Mouse (Mus musculus) hematopoietic stem cell, adult 5-6 weeks (primary cell): Measurements from ENCODE around the gene Asgr1. TPM values are rescaled to one million over a fixed set of nuclear protein-coding genes. Genes with fewer than 3 reads are reported as not detected.

Experiments
- ATAC-seq, 2 experiments: fragments of 125-278 bp in 1 of 2; replicated peaks in 1 of 2; 2 replicates each; pipeline ENCODE4 v1.8.0; 2016 to 2017; ENCODE audit warnings: inconsistent platforms in 2 of 2, mild to moderate bottlenecking in 2 of 2, moderate number of reproducible peaks in 2 of 2, low read depth in 1 of 2, moderate TSS enrichment in 1 of 2; ENCODE audit not compliant: low FRiP score in 2 of 2, poor library complexity in 2 of 2, severe bottlenecking in 2 of 2, insufficient read depth in 1 of 2, low TSS enrichment in 1 of 2
- total RNA-seq: library from RNA; stranded (forward); fragments of 172-1452, 232-1000 nt; gene quantifications from 2 replicates; pipeline ENCODE4 v1.2.3, GENCODE M21; 2017

Asgr1 gene
- total RNA-seq, 1 experiment from 2014 or later: not detected

DNA sequence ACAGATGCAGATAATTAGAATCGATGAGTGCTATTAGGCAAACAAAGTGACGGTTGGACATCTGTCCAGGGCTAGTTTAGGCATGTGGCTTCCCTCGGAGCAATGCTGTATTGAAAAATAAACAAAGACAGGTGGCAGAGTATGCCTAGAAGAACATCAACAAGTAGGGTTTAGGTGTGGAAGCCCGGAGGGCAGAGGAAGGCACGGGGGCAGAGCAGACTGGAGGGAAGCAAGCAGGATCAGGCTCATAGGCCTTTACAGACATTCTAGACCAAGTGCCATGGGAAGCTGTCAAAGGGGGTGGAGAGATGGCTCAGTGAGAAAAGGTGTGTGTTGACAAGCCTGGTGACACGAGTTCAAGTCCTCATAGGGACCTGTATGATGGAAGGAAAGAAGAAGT is 4.5 kb upstream of the Asgr1 start:
- ATAC-seq: no peak

DNA sequence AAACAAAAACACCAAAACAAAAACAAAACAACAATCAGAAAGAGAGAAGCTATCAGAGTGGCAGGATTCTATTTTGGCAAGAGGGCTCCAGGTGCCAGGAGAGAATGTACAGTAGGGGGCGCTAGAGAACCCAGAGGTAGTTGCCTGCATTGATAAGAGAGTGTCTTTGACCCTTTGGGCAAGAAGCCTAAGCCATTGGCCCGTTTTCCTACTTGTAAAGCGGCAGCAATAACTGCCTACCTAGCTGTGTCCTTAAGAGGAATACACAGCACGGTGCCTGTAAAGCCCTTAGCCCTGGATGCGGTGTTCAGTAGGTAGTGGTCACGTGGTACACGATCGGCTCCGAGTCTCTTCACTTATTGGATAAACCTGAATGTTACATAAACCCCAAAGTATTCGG is 4.1 kb upstream of the Asgr1 start:
- ATAC-seq: no peak

DNA sequence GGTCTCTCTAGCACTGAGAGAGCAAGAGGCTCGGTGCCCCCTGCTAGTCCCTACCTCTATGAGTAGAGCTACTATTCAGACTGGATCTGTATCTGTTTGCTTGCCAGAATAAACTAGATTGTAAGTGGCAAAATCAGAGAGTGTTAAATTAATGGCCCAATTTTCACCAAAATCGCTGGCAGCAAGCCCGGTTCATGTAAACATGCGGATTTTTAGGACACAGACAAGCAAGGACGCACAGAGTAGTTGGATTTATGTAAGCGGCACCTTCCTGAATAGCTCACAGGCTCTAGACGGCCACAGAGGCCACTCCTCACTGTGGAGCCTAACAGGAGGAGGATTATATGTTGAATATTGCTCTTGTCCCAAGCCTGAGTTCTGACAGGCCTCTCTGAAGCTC is 729 bp upstream of the Asgr1 start:
- no peak for ATAC-seq

DNA sequence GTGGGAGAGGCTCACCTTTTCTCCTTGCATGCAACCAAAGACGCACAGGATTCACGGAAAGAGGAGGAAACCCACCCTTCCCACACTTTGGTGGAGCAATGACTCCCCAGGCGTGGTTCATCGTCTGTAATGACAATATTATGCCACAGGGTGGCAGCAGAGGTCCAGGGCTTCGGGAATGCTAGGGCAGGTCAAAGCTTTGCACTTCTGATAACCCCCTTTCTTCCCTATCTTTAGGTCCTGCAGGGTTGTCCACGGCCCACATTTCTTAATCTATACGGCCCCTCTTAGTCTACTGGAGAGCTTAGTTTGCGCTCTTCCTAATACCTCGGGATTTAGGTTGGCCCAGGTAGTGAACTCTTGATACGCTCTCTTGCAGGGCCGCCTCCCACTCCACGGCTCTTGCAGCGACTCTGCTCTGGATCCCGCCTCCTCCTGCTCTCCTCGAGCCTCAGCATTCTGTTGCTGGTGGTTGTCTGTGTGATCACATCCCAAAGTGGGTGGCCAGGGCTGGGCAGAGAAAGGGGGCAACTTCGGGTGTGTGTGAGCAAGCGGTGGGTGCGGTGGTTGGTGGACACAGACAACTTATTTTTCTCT is 1.8 kb downstream of the Asgr1 start:
- peak; percentile 71 to 78; a peak in 3 of 4 replicates for ATAC-seq

DNA sequence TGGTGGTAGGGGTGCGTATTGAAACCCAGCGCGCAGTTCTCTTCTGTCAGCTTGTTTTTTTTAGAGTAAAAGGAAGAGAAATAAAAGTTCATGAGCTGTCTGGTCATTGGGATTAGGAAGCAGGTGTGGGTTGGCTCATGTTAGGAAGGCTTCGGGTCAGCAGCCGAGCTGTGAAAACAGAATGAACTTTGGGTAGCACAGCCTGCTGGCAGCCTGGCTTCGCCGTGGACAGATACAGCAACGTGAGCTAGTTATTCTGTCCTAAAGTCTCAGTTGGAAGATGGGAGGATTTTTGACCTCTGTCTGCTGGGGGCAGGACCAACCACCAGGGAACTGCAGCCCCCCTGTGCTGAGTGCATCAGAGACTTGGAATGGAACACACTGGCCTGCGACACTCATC is 3.9 kb downstream of the Asgr1 start:
- no peak for ATAC-seq

DNA sequence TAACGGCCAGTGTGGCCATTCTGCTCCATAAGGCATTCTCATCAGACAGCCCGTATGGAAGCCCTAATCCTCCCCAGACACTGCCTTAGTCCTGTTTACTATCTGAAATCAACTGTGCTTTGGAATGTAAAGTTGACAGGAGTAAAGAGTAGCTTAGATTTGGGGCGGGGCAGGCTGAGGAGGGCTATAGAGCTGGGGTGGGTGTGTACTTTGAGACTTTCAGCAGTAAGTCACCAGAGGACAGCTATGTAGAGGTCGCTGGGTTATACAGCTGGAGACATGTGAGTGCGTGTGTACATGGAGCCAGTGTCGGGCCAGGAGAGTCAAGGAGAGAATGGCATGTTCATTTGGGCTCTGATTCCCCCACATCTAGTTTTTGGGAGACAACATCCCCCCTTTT is 6.0 kb downstream of the Asgr1 start:
- no peak for ATAC-seq

DNA sequence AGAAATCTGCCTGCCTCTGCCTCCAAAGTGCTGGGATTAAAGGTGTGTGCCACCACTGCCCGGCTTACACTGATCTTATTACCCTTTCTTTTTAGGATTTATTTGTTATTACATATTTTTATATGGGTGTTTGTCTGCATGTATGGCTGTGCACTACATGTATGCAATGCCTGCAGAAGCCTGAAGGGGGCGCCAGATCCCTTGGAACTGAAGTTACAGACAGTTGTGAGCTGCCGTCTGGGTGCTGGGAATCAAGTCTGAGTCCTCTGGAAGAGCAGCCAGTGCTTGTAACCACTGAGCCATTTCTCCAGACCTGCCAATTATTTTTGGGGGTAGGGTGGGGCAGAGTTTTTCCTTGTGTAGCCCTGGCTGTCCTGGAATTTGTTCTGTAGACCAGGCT is 9.2 kb downstream of the Asgr1 start:
- ATAC-seq: no peak

DNA sequence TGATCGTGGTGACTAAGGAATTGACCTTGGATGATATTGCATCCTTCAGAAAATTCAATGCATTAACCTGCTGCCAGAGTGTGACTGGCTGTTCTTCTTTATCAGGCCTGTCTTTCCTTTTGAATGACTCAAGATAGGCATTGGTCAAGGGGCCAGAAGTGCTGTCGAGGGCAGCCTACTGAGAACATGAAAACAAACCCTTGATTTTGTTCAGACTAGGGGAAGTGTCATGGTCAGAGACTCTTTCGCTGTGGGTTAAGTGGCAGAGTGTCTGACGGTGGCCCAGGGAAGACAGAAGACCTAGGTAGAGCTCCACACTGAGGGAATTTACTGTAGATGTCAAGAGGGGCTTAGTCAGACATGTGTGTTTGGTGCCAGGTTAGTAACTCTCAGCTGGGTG is 12.8 kb downstream of the Asgr1 start:
- no peak for ATAC-seq

DNA sequence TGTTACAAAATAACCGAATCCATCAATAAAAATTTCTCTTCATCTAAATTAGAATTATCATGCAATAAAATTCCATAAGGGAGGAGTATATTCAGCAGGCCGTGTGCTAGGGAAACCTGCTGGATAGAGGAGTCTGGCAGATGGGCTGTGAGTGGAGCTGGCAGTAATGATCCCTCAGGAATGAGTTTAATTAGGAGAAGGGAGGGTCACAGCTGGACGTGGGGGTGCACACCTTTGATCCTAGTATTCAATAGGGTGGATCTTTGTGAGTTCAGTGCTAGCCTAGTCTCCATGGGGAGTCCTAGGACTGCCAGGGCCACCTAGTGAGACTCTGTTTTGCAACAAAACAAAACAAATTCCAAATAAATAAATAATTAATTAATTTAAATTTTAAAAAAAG is 14.4 kb downstream of the Asgr1 start:
- ATAC-seq: no peak

DNA sequence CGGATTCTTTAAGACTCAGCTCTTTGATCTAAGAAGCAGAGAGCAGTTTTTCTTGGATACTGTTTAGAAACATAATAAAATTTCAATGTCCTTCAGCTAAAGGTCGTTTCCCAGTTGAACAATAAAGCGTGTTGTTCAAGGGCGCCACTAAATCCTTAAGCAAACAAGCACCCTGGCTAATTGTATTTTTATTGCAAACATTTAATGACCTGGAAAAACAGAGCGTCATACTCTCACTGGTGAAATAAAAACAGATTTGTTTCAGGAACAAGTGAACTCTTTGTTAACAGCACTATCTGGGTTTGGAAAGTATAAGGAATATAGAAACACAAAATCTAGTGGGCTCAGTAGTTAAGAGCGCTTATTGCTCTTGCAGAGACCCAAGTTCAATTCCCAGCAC is 16.2 kb downstream of the Asgr1 start:
- no peak for ATAC-seq

DNA sequence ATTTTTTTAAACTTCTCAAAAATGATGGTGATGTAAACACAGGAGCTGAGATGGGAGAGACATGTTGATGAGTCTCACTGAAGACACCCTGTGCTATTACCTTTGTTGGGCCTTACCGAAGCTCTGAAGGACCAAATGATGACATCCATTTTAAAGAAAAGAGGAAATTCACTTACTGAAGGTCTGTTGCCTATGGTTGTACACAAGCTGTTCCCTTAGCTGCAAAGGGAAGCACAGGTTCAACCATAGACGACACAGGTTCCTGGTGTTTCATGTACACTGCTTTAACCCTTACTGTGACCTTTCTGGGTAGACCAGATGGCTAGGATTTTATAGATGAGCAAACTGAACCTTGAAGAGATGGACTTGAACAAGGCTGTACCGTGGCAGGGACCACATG is 16.7 kb downstream of the Asgr1 start:
- ATAC-seq: peak in 1 of 2 experiments; percentile 30; a peak in 1 of 4 replicates

DNA sequence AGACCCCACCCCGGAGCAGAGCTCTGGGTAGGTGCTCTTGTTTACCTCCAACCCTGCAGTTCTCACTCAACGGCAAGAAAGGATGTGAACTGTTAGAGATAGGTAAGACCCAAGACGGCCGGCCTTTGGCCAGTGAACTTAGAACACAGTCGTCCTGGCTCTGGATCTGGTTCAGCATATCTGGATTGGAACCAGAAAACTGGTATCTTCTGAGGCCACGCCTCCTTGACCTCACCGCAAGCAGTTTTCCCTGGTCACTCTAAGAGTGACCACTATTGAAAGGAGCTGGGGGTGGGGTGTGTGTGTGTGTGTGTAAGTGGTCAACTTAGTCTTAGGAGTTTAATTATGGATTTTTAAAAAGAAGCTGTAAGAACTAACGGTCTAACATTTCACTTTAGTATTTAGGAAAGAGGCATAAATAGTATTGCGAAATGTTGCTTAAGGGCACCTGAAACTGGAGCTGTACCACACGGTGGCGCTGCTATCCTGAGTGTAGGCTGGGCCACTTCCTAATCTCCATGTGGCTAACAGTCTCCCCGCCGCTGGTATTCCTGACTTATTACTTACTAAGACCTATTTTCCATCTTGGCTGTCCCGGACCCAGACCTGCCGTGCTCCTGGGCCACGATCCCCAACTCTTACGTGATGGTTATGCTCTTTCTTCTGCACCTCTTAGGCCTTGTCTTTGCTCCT is 20.6 kb downstream of the Asgr1 start:
- peak; percentile 63 to 73 for ATAC-seq

DNA sequence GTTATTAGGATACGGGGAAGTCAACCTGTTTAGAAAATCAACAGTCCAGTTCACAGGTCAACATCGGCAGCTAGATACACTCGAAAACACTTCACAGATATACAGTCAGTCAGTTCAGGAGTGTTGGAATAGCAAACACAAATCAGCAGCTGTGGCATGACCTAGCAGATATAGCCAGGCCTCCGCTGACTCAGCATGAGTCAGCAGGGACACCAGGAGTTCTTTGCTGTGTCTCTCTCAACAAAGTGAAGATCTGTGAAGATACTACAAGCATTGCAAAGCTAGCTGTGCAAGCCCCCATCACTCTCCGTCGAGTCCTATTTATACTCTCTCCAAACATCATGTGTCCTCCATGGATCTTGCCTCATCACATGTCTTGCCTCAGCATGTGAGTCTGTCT is 21.7 kb downstream of the Asgr1 start:
- no peak for ATAC-seq

DNA sequence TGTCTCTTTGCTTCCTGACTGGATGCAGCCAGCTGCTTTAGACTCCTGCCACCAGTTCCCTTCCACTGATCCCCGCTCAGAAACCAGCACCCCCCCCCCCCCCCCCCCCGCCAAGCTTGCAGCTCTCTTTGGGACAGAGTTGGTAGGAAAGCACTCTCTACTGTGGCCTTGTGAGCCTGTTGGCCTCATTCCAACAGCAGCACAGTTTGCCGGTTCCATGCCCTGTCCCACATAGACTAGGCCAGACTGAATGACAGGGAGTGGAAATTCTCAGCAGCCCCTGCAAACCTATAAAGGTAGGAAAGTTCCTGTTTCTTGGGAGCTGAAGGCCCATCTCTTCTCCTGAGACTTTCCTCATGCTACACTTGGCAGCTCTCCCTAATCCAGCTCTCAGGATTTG is 23.6 kb downstream of the Asgr1 start:
- ATAC-seq: no peak

DNA sequence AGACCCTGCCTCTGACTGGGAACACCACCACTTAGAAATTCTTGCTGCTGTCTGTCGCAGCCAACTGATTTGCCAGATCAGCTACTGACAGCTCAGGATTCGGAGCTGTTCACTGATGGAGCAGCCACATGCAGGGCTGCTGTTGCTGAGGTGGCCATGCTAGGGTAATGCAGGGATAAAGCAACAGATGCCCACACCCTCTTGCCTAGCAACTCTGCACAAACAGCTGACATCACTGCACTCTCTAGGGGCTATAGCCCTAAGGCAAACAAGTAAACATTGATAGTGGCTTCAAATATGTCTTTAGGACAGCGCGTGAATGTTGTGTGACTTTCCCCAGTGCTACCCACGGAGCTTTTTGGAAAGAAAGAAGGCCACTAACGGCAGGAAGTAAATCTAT is 25.3 kb downstream of the Asgr1 start:
- no peak for ATAC-seq

DNA sequence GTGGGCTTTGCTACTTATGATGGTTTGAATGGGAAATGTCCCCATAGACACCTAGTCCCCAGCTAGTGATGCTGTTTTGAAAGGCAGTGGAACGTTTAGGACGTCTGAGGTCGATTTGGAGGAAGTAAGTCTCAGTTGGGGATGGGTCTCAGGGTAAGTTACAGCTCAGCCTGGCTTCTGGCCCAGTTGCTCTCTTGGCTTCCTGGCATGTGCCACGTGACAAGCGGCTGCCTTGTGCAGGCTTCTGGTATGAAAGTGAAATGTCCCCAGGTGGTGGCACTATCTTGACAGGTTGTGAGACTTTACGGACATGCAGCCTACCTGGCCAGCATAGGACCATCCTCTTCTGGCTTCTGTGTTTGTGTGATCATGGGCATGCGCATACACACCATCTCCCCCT is 26.0 kb downstream of the Asgr1 start:
- ATAC-seq: peak; percentile 76 to 84

DNA sequence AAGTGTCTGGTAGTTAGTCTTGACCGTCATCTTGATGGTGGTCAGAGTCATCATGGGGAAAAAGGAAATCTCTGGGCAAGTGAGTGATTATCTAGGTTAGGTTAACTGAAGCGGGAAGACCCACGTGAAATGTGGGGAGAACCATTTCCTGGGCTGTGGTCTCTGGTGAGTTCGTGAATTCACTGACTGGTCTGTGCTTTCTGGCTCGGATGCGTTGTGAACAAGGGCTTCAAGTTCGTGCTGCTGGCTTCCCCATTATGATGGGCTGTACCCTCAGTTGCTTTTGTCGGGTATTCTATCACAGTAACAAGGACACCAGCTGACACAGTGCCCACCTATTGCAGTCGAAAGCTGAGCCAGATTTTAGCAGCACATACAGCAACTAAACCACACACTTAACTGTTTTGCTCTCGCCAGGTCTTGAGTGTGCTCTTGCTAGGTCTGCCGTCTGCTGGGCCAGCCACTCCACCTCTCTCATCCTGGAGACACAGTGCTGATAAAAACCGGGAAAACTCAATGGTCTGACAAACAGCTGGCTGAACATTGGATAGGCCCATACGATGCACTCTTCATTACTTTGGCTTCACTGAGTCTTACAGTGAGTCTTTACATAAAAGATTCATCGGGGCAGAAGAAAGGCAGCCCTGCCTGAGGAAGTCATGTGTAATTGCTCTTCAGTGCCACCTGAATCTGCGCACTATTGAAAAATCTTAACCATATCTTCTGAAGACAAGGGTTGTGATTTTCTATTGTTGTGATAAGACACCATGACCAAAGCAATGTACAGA is 27.1 kb downstream of the Asgr1 start:
- ATAC-seq: peak; percentile 39 to 55; a peak in 2 of 4 replicates

DNA sequence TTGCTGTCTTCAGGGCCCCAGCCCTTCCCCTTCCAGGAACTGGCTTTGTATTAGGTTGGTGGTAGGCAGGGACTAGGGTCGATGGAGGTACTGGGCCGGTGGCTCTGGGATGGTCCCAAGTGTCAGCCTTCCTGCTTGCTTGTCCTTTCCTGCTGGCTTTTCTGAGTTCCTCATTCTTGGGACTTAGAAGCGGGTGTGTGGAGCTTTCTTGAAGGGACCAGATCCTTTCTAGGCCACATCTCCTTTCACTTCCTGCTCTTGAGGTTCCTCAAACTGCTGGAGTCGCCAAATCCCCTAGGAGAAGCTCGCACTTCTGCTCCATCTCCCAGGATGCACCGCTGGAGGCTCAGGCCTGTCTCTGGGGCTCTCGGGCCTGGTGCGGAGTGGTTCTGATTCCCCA is 30.7 kb downstream of the Asgr1 start:
- ATAC-seq: peak in 1 of 2 experiments; percentile 23; a peak in 1 of 4 replicates
